Mouse (Mus musculus) lung, adult 2 months (tissue): ENCODE results near the gene Rab20.

Experiments
- CTCF ChIP-seq: fragments of 200-500 bp; IDR thresholded peaks from 2 replicates; pipeline ENCODE4 v1.5.1; 2011; ENCODE audit warnings: mild to moderate bottlenecking, low read length, control low read depth; ENCODE audit not compliant: insufficient read depth
- POLR2A ChIP-seq: fragments of 200-500 bp; IDR thresholded peaks from 2 replicates; pipeline ENCODE4 v1.6.1; 2011; ENCODE audit warnings: low read depth, mild to moderate bottlenecking, control low read depth, low read length, borderline replicate concordance; ENCODE audit errors: extremely low read depth

DNA sequence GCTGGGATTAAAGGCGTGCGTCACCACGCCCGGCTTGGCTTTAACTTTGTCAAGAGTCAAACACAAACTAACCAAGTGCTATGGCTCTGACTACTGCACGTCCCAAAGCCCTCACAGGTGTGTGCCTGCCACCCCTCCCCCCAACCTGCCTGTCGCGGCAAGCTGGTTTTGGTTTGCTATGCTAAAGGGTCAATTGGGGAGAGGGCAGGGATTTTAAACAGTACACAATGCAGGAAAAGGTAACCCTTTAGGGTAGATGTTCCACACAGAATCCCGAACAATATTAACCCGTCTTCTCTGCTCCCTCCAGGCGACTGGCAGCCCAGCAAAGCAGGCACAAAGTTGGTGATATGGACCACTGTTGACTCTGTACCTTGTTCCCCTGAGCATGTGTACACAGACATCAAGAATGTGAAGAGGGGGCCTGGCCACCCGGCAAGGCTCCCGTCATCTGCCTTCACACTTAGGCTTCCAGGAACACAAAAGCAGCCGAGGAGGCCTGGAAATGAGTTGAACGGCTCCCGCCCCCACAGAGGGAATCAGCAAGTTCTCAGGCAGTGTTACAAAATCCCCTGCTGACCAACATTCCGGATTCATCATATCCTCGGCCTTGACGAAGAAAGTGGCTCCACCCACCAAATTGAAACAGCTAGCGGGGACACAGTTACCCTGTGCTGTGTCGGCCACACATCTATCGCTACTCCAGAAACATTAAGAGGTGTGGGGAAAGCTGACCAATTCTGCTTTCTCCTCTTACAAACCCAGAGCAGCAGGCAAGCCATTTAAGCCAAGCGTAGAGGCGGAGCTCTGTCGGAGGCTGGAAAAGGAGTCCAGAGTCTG is 2.0 kb downstream of the Rab20 start:
- TF ChIP-seq CTCF, result no peak
- TF ChIP-seq POLR2A, result no peak; the same call in 1 of the 2 replicates
